Mouse (Mus musculus) C2C12 (cell line): Measurements from ENCODE around the gene Gse1.

Experiments used
- CEBPB ChIP-seq: IDR thresholded peaks from one replicate; pipeline ENCODE4 v1.6.1; 2011; ENCODE audit warnings: low read depth, mild to moderate bottlenecking, control low read depth, moderate library complexity
- CTCF ChIP-seq: IDR thresholded peaks from one replicate; pipeline ENCODE4 v1.5.1; 2011; ENCODE audit not compliant: control insufficient read depth, insufficient read depth, insufficient read length
- FOSL1 ChIP-seq: IDR thresholded peaks from one replicate; pipeline ENCODE4 v1.8.0; 2011; ENCODE audit warnings: mild to moderate bottlenecking, low read length; ENCODE audit not compliant: poor library complexity, insufficient read depth, severe bottlenecking
- MAX ChIP-seq: IDR thresholded peaks from one replicate; pipeline ENCODE4 v1.6.1; 2011; ENCODE audit warnings: mild to moderate bottlenecking, control low read depth
- MYOD1 ChIP-seq: IDR thresholded peaks from one replicate; pipeline ENCODE4 v1.6.1; 2011; ENCODE audit warnings: low read depth; ENCODE audit not compliant: control insufficient read depth, insufficient read length
- MYOG ChIP-seq: IDR thresholded peaks from one replicate; pipeline ENCODE4 v1.6.1; 2011; ENCODE audit not compliant: control insufficient read depth, insufficient read length; ENCODE audit errors: extremely low read depth
- USF1 ChIP-seq: IDR thresholded peaks from one replicate; pipeline ENCODE4 v1.6.1; 2011; ENCODE audit warnings: low read depth, mild to moderate bottlenecking, control low read depth, moderate library complexity

GRCm38 (mm10) chr8:120321724-120322123, 93.5 kb downstream of the Gse1 start:
- TF ChIP-seq CTCF (no peak), MYOG (no peak), CEBPB (no peak), USF1 (no peak), MAX (no peak), MYOD1 (no peak), FOSL1 (no peak)
